Mouse (Mus musculus) layer of hippocampus, adult 11-12 months (tissue): ENCODE results near the gene Zfyve16.

Source experiments
- DNase-seq: peaks from one replicate; pipeline ENCODE4 v3.0.0; 2022; ENCODE audit warnings: low spot score

Zfyve16 gene

GRCm38 (mm10) chr13:92530721-92531211 lies at the start of gene Zfyve16:
TSS of gene Zfyve16 (minus strand) at chr13:92530868.
- peak; percentile 96 for DNase-seq

GRCm38 (mm10) chr13:92578210-92578609 lies 47.5 kb upstream of the Zfyve16 start:
- no peak for DNase-seq

- DNase-seq: no peak
Measured at GRCm38 (mm10) chr13:92576688-92577087, 46.0 kb upstream of the Zfyve16 start.

GRCm38 (mm10) chr13:92576072-92576471 lies 45.4 kb upstream of the Zfyve16 start, which contains the start of gene Spz1:
TSS of gene Spz1 (minus strand) at chr13:92576172.
- no peak for DNase-seq

GRCm38 (mm10) chr13:92559429-92559828 lies 28.8 kb upstream of the Zfyve16 start:
- no peak for DNase-seq

GRCm38 (mm10) chr13:92557229-92557628 lies 26.6 kb upstream of the Zfyve16 start:
- DNase-seq: no peak

- no peak for DNase-seq
Measured at GRCm38 (mm10) chr13:92556458-92557126, 25.9 kb upstream of the Zfyve16 start.

- DNase-seq: no peak
Measured at GRCm38 (mm10) chr13:92547093-92547492, 16.4 kb upstream of the Zfyve16 start.

GRCm38 (mm10) chr13:92540997-92541396 lies 10.3 kb upstream of the Zfyve16 start:
- DNase-seq: no peak

GRCm38 (mm10) chr13:92539126-92539525 lies 8.5 kb upstream of the Zfyve16 start:
- DNase-seq: no peak

- DNase-seq: no peak
Measured at GRCm38 (mm10) chr13:92533801-92534200, 3.1 kb upstream of the Zfyve16 start.

GRCm38 (mm10) chr13:92532216-92532615 lies 1.5 kb upstream of the Zfyve16 start:
- no peak for DNase-seq

GRCm38 (mm10) chr13:92531237-92531636 lies 569 bp upstream of the Zfyve16 start:
- no peak for DNase-seq

GRCm38 (mm10) chr13:92529828-92530720 lies 594 bp downstream of the Zfyve16 start:
- no peak for DNase-seq

GRCm38 (mm10) chr13:92523178-92523813 lies 7.4 kb downstream of the Zfyve16 start:
- no peak for DNase-seq

- DNase-seq: no peak
Measured at GRCm38 (mm10) chr13:92504871-92505270, 25.8 kb downstream of the Zfyve16 start.

- no peak for DNase-seq
Measured at GRCm38 (mm10) chr13:92491923-92492322, 38.7 kb downstream of the Zfyve16 start.

- DNase-seq: no peak
Measured at GRCm38 (mm10) chr13:92490817-92491216, 39.9 kb downstream of the Zfyve16 start.

- peak; percentile 92 for DNase-seq
Measured at GRCm38 (mm10) chr13:92483852-92484463, 46.7 kb downstream of the Zfyve16 start, which contains the start of gene Fam151b. TSS of gene Fam151b (minus strand) at chr13:92484015.

- peak; percentile 54 for DNase-seq
Measured at GRCm38 (mm10) chr13:92483348-92483747, 47.3 kb downstream of the Zfyve16 start.

GRCm38 (mm10) chr13:92470151-92470550 lies 60.5 kb downstream of the Zfyve16 start:
- DNase-seq: no peak

GRCm38 (mm10) chr13:92469381-92469780 lies 61.3 kb downstream of the Zfyve16 start:
- no peak for DNase-seq
